Mouse (Mus musculus) olfactory bulb, adult 2 months (tissue): ENCODE data around the gene Tusc2.

Source experiments
- CTCF ChIP-seq: fragments of 200-500 bp; IDR thresholded peaks from 2 replicates; pipeline ENCODE4 v1.5.1; 2012; ENCODE audit warnings: low read depth, mild to moderate bottlenecking, low read length, moderate library complexity; ENCODE audit not compliant: insufficient read depth
- POLR2A ChIP-seq: fragments of 200-500 bp; IDR thresholded peaks from 2 replicates; pipeline ENCODE4 v1.6.1; 2012; ENCODE audit warnings: mild to moderate bottlenecking, low read depth, low read length, moderate library complexity; ENCODE audit not compliant: insufficient read depth

GRCm38 (mm10) chr9:107553541-107554318 is 9.3 kb upstream of the Tusc2 start:
- TF ChIP-seq POLR2A (no peak), CTCF (no peak)
